Mouse (Mus musculus): ENCODE data around the gene Sgsm1. TPM values are rescaled to one million over a fixed set of nuclear protein-coding genes. Genes with fewer than 3 reads are reported as not detected.

Gene Sgsm1
- polyA plus RNA-seq, 1 experiment from 2014 or later, result 4.9 TPM

GRCm38 (mm10) chr5:113304527-113304926 lies 6.1 kb downstream of the Sgsm1 start:
- H3K4me2 ChIP-seq, result no peak overlapping the region
- no peak for DNase-seq (ENCODE audit: low spot score)

DNA sequence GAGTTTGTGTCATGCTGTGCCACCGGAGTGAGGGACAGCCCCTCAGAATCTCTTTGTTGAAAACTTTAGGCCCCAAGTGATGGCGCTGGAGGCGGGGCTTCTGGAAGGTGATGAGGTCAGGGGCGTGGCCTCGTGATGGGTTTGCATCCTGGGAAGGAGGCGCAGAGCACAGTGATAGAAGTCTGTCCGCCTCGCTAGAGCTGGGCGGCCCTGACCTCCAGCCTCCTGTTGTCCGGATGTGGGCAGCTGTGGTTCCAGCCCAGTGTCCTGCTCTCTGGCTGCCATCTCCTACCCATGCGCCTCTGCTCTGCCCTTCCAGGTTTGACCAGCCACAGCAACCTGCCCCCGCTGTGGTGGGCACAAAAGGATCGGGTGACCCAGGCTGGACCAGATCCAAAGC lies 8.7 kb downstream of the Sgsm1 start:
- 14% methylated on average over 13 of the region's 13 CpGs for WGBS
- Histone ChIP-seq H3K4me1 (replicated peaks; ENCODE audit: control insufficient read depth, insufficient read depth, low read length) (0 out of 2 replicates have a peak, but pooled peaks cover 3% of the 10 kb centered on the region), H3K4me2 (no peak overlapping the region; the same call in 1 of the 2 replicates), H3K27ac (ENCODE audit: low read depth, low read length) (no peak overlapping the region), H3K27me3 (replicated peaks; ENCODE audit: control insufficient read depth, insufficient read depth, low read length) (peaks cover 19% of the 10 kb centered on the region), H3K4me3 (ENCODE audit: low read depth, low read length) (no peak overlapping the region), H3K9ac (ENCODE audit: low read depth, low read length) (no peak overlapping the region), H3K36me3 (ENCODE audit: control insufficient read depth, insufficient read depth, low read length) (no peaks in the 10 kb centered on the region), H3K9me3 (ENCODE audit: control insufficient read depth, low read length) (no peaks in the 10 kb centered on the region)
- DNase-seq (ENCODE audit: low spot score) (no peak), ATAC-seq (replicated peaks; ENCODE audit: low FRiP score) (no peak; the same call in 1 of the 2 replicates)

More at GRCm38 (mm10) chr5:113304527-113304926, 6.1 kb downstream of the Sgsm1 start:
- H3K9me3 ChIP-seq (ENCODE audit: control insufficient read depth, low read length), result no peaks in the 10 kb centered on the region
- H3K9ac ChIP-seq (ENCODE audit: low read depth, low read length), result no peak overlapping the region
- 86% methylated on average over 5 of the region's 5 CpGs for WGBS
- H3K36me3 ChIP-seq (ENCODE audit: control insufficient read depth, insufficient read depth, low read length), result no peaks in the 10 kb centered on the region
- no peak overlapping the region for H3K4me3 ChIP-seq (ENCODE audit: low read depth, low read length)
- ATAC-seq (replicated peaks; ENCODE audit: low FRiP score), result no peak
- H3K27ac ChIP-seq (ENCODE audit: low read depth, low read length), result no peak overlapping the region
- peaks cover 14% of the 10 kb centered on the region for H3K27me3 ChIP-seq (replicated peaks; ENCODE audit: control insufficient read depth, insufficient read depth, low read length)
- 0 out of 2 replicates have a peak, but pooled peaks cover 6% of the 10 kb centered on the region for H3K4me1 ChIP-seq (replicated peaks; ENCODE audit: control insufficient read depth, insufficient read depth, low read length)

DNA sequence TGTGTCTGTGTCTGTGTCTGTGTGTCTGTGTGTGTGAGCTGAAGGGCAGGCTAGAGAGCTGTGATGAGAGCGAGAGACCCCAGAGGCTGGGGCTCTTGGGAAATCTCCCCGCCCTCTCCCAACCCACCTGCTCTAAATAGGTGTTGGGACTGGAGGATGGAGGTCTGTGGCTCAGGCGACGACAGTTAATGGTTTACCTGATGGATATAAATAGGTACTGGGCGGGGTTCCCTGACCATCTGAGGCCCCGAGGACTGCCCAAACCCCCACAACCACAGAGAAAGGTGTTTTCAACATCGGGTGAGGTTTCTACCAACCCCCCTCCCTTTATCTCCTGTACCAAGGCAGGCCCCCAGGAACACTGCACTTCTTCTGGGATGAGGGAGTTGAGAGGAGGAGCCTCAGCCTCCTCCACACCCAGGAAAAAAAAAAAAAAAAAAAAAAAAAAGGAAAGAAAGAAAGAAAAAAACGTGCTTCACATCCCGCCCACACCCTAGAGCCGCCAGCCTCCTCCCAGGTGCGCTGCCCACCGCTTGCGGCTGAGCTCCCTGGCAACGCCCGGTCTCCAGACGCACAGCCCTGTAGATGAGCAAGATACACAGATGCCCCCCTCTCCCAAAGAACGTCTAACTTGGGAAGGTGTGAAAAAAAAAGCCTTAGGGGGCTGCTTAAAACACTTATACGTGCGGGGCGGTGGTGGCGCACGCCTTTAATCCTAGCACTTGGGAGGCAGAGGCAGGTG lies 10.3 kb downstream of the Sgsm1 start:
- DNase-seq (ENCODE audit: low spot score) (no peak), ATAC-seq (replicated peaks; ENCODE audit: low FRiP score) (no peak)
- Histone ChIP-seq H3K36me3 (ENCODE audit: control insufficient read depth, insufficient read depth, low read length) (no peaks in the 10 kb centered on the region), H3K4me3 (ENCODE audit: low read depth, low read length) (no peak overlapping the region), H3K27ac (ENCODE audit: low read depth, low read length) (no peak overlapping the region), H3K27me3 (replicated peaks; ENCODE audit: control insufficient read depth, insufficient read depth, low read length) (peaks cover 19% of the 10 kb centered on the region), H3K9me3 (ENCODE audit: control insufficient read depth, low read length) (no peaks in the 10 kb centered on the region), H3K4me1 (replicated peaks; ENCODE audit: control insufficient read depth, insufficient read depth, low read length) (no peaks in the 10 kb centered on the region), H3K9ac (ENCODE audit: low read depth, low read length) (no peak overlapping the region), H3K4me2 (no peak overlapping the region)
- WGBS, result 58% methylated on average over 22 of the region's 22 CpGs

DNA sequence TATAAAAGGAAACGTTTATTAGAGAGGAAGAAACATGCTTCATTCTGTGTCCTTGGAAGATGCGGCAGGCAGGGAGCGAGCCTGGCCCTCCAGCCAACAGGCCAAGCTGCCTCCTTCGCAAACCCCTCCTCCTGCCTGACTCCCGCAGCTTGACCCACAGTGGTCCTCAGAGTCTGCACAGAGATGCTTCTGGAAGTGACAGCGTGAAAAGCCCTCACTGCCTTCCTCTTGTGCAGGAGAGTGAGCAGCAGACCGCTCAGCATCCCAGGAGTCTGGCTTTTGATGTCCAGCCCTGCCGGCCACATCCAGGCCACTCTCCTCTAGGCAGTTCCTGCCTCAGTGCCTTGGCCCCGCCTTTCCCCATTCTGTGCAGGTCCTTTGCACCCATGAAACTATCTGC lies 11.2 kb downstream of the Sgsm1 start:
- no peak overlapping the region for H3K9ac ChIP-seq (ENCODE audit: low read depth, low read length)
- no peak overlapping the region for H3K4me2 ChIP-seq
- 41% methylated on average over 9 of the region's 9 CpGs for WGBS
- no peaks in the 10 kb centered on the region for H3K4me1 ChIP-seq (replicated peaks; ENCODE audit: control insufficient read depth, insufficient read depth, low read length)
- DNase-seq (ENCODE audit: low spot score) (no peak), ATAC-seq (replicated peaks; ENCODE audit: low FRiP score) (no peak)
- no peaks in the 10 kb centered on the region for H3K9me3 ChIP-seq (ENCODE audit: control insufficient read depth, low read length)
- H3K27me3 ChIP-seq (replicated peaks; ENCODE audit: control insufficient read depth, insufficient read depth, low read length), result peaks cover 19% of the 10 kb centered on the region
- H3K27ac ChIP-seq (ENCODE audit: low read depth, low read length), result no peak overlapping the region
- H3K36me3 ChIP-seq (ENCODE audit: control insufficient read depth, insufficient read depth, low read length), result no peaks in the 10 kb centered on the region
- no peak overlapping the region for H3K4me3 ChIP-seq (ENCODE audit: low read depth, low read length)

- H3K4me3 ChIP-seq (ENCODE audit: low read depth, low read length), result no peak overlapping the region
- ATAC-seq (replicated peaks; ENCODE audit: low FRiP score) (no peak), DNase-seq (ENCODE audit: low spot score) (no peak)
- no peaks in the 10 kb centered on the region for H3K4me1 ChIP-seq (replicated peaks; ENCODE audit: control insufficient read depth, insufficient read depth, low read length)
- no peak overlapping the region for H3K27ac ChIP-seq (ENCODE audit: low read depth, low read length)
- no peaks in the 10 kb centered on the region for H3K36me3 ChIP-seq (ENCODE audit: control insufficient read depth, insufficient read depth, low read length)
- H3K9ac ChIP-seq (ENCODE audit: low read depth, low read length), result no peak overlapping the region
- peaks cover 19% of the 10 kb centered on the region for H3K27me3 ChIP-seq (replicated peaks; ENCODE audit: control insufficient read depth, insufficient read depth, low read length)
- no peaks in the 10 kb centered on the region for H3K9me3 ChIP-seq (ENCODE audit: control insufficient read depth, low read length)
- 73% methylated on average over 6 of the region's 6 CpGs for WGBS
- no peak overlapping the region for H3K4me2 ChIP-seq
Measured at GRCm38 (mm10) chr5:113298826-113299225, 11.8 kb downstream of the Sgsm1 start.

- H3K36me3 ChIP-seq (ENCODE audit: control insufficient read depth, insufficient read depth, low read length), result no peaks in the 10 kb centered on the region
- no peak overlapping the region for H3K27ac ChIP-seq (ENCODE audit: low read depth, low read length)
- no peak overlapping the region for H3K4me3 ChIP-seq (ENCODE audit: low read depth, low read length)
- H3K4me2 ChIP-seq, result no peak overlapping the region
- H3K9me3 ChIP-seq (ENCODE audit: control insufficient read depth, low read length), result no peaks in the 10 kb centered on the region
- H3K27me3 ChIP-seq (replicated peaks; ENCODE audit: control insufficient read depth, insufficient read depth, low read length), result peaks cover 19% of the 10 kb centered on the region
- ATAC-seq (replicated peaks; ENCODE audit: low FRiP score) (no peak), DNase-seq (ENCODE audit: low spot score) (no peak)
- 15% methylated on average over 12 of the region's 12 CpGs for WGBS
- no peak overlapping the region for H3K9ac ChIP-seq (ENCODE audit: low read depth, low read length)
- H3K4me1 ChIP-seq (replicated peaks; ENCODE audit: control insufficient read depth, insufficient read depth, low read length), result no peaks in the 10 kb centered on the region
Measured at GRCm38 (mm10) chr5:113298040-113298439, 12.5 kb downstream of the Sgsm1 start.

GRCm38 (mm10) chr5:113295791-113296190 lies 14.8 kb downstream of the Sgsm1 start:
- Histone ChIP-seq H3K4me1 (replicated peaks; ENCODE audit: control insufficient read depth, insufficient read depth, low read length) (no peaks in the 10 kb centered on the region), H3K4me2 (no peak overlapping the region), H3K9me3 (ENCODE audit: control insufficient read depth, low read length) (no peaks in the 10 kb centered on the region), H3K9ac (ENCODE audit: low read depth, low read length) (no peak overlapping the region), H3K36me3 (ENCODE audit: control insufficient read depth, insufficient read depth, low read length) (no peaks in the 10 kb centered on the region), H3K27me3 (replicated peaks; ENCODE audit: control insufficient read depth, insufficient read depth, low read length) (peaks cover 14% of the 10 kb centered on the region), H3K4me3 (ENCODE audit: low read depth, low read length) (no peak overlapping the region), H3K27ac (ENCODE audit: low read depth, low read length) (no peak overlapping the region)
- DNase-seq (ENCODE audit: low spot score) (no peak), ATAC-seq (replicated peaks; ENCODE audit: low FRiP score) (no peak)
- WGBS, result 50% methylated on average over 4 of the region's 4 CpGs

DNA sequence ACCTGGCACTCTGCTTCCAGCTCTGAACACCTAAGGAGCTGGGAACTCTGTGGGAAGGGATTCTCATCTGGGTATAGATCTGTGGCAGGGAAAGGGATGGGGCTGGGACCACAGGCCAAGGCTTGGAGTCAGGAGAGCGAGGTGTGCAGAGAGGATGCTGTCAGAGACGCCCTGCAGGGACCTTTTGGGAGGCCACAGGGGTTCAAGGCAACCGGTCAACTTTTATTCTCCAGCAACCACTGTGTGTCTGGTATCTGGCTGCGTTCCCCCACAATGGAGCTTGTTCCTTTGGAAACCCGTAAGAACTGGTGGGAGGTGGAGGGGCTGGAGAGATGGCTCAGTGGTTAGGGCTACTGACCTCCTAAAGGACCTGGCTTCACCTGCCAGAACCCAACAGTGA lies 16.0 kb downstream of the Sgsm1 start:
- no peaks in the 10 kb centered on the region for H3K9me3 ChIP-seq (ENCODE audit: control insufficient read depth, low read length)
- no peak overlapping the region for H3K4me3 ChIP-seq (ENCODE audit: low read depth, low read length)
- peaks cover 18% of the 10 kb centered on the region for H3K27me3 ChIP-seq (replicated peaks; ENCODE audit: control insufficient read depth, insufficient read depth, low read length)
- no peaks in the 10 kb centered on the region for H3K4me1 ChIP-seq (replicated peaks; ENCODE audit: control insufficient read depth, insufficient read depth, low read length)
- no peak for ATAC-seq (replicated peaks; ENCODE audit: low FRiP score)
- H3K36me3 ChIP-seq (ENCODE audit: control insufficient read depth, insufficient read depth, low read length), result no peaks in the 10 kb centered on the region
- 84% methylated on average over 5 of the region's 5 CpGs for WGBS
- H3K4me2 ChIP-seq, result no peak overlapping the region
- no peak for DNase-seq (ENCODE audit: low spot score)
- H3K27ac ChIP-seq (ENCODE audit: low read depth, low read length), result no peak overlapping the region
- no peak overlapping the region for H3K9ac ChIP-seq (ENCODE audit: low read depth, low read length)

- Histone ChIP-seq H3K9ac (ENCODE audit: low read depth, low read length) (no peak overlapping the region), H3K4me1 (replicated peaks; ENCODE audit: control insufficient read depth, insufficient read depth, low read length) (no peaks in the 10 kb centered on the region), H3K27me3 (replicated peaks; ENCODE audit: control insufficient read depth, insufficient read depth, low read length) (peaks cover 14% of the 10 kb centered on the region), H3K4me2 (no peak overlapping the region), H3K36me3 (ENCODE audit: control insufficient read depth, insufficient read depth, low read length) (no peaks in the 10 kb centered on the region), H3K9me3 (ENCODE audit: control insufficient read depth, low read length) (no peaks in the 10 kb centered on the region), H3K4me3 (ENCODE audit: low read depth, low read length) (no peak overlapping the region), H3K27ac (ENCODE audit: low read depth, low read length) (no peak overlapping the region)
- ATAC-seq (replicated peaks; ENCODE audit: low FRiP score), result no peak
- DNase-seq (ENCODE audit: low spot score), result no peak
- 61% methylated on average over 4 of the region's 4 CpGs for WGBS
Measured at GRCm38 (mm10) chr5:113293446-113293845, 17.1 kb downstream of the Sgsm1 start.
